Mouse (Mus musculus) liver, embryonic 15.5 days (tissue): ENCODE results near the gene Lrrc75a. TPM values are rescaled to one million over a fixed set of nuclear protein-coding genes. Genes with fewer than 3 reads are reported as not detected.
"Not testable (repeated sequence)": the region's sequence is repeated elsewhere in the genome, so short reads cannot be mapped to it uniquely, and the experiment has no call there.

ENCODE experiments used
- ATAC-seq: fragments of 200-750 bp; cut with Nextera tagmentation; 2 replicates; pipeline ENCODE4 v1.8.0; 2017; ENCODE audit warnings: moderate number of reproducible peaks, mild to moderate bottlenecking, moderate library complexity; ENCODE audit not compliant: insufficient read depth
- H3K27ac ChIP-seq: fragments of 300-500 bp; sonication (generic); replicated peaks from 2 replicates; pipeline ENCODE4 v1.5.1; 2015; ENCODE audit warnings: mild to moderate bottlenecking, inconsistent platforms
- H3K27me3 ChIP-seq: fragments of 300-500 bp; sonication (generic); 2 replicates; pipeline ENCODE4 v1.6.1; 2015; ENCODE audit warnings: mild to moderate bottlenecking, inconsistent platforms
- H3K36me3 ChIP-seq: fragments of 300-500 bp; sonication (generic); replicated peaks from 2 replicates; pipeline ENCODE4 v1.6.1; 2015; ENCODE audit warnings: moderate library complexity, mild to moderate bottlenecking, inconsistent platforms
- H3K4me1 ChIP-seq: fragments of 300-500 bp; sonication (generic); replicated peaks from 2 replicates; pipeline ENCODE4 v1.6.1; 2015; ENCODE audit warnings: inconsistent platforms
- H3K4me2 ChIP-seq: fragments of 300-500 bp; sonication (generic); 2 replicates; pipeline ENCODE4 v1.6.1; 2015; ENCODE audit warnings: moderate library complexity, mild to moderate bottlenecking, inconsistent platforms
- H3K4me3 ChIP-seq: fragments of 300-500 bp; sonication (generic); replicated peaks from 2 replicates; pipeline ENCODE4 v1.5.1; 2015; ENCODE audit warnings: mild to moderate bottlenecking, inconsistent platforms
- H3K9ac ChIP-seq: fragments of 300-500 bp; sonication (generic); 2 replicates; pipeline ENCODE4 v1.6.1; 2015; ENCODE audit warnings: moderate library complexity, mild to moderate bottlenecking, inconsistent platforms
- H3K9me3 ChIP-seq: fragments of 300-500 bp; sonication (generic); replicated peaks from 2 replicates; pipeline ENCODE4 v1.6.1; 2016; ENCODE audit warnings: inconsistent platforms
- WGBS: fragments of 180-500 bp; shearing (Covaris S2); methylation state at CpG from one replicate; pipeline ENCODE4 v1.1.7; 2015; ENCODE audit warnings: mixed read lengths; ENCODE audit not compliant: insufficient replicate concordance; 5-methylcytosine and 5-hydroxymethylcytosine counted together
- polyA plus RNA-seq: library from polyadenylated mRNA; unstranded; fragments of >200 nt; fragmentation: Nextera tagmentation; extraction: Ambion mirVana; gene quantifications from 2 replicates; pipeline ENCODE4 v1.2.1, GENCODE M21; 2015

Lrrc75a gene
- polyA plus RNA-seq, 1 experiment from 2014 or later, result 1.7 TPM

DNA sequence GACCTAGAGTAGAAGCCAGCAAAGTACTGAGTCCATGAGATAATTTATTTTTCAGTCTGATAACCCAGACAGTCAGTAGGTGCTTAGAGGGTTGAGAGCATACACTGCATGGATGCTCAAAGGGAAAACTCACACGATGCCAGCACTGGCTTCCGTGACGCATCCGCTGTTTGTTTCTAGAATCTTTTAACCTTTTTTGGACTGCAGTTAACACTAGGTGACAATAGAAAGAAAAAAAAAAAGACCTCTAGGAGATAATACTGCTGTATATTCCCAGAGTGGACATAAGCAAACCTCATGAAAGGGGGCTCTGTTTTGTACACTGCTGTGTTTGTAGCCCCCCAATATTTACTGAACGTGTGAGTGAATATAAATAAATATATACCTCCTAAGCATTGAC is 20.7 kb upstream of the Lrrc75a start:
- Histone ChIP-seq H3K27ac (no peak overlapping the region), H3K4me3 (no peak overlapping the region), H3K27me3 (no peaks in the 10 kb centered on the region), H3K4me2 (no peak overlapping the region), H3K36me3 (0 out of 2 replicates have a peak, but pooled peaks cover 4% of the 10 kb centered on the region), H3K9me3 (no peaks in the 10 kb centered on the region), H3K9ac (no peak overlapping the region), H3K4me1 (no peaks in the 10 kb centered on the region)
- WGBS, result 77% methylated on average over 5 of the region's 5 CpGs
- ATAC-seq, result no peak

DNA sequence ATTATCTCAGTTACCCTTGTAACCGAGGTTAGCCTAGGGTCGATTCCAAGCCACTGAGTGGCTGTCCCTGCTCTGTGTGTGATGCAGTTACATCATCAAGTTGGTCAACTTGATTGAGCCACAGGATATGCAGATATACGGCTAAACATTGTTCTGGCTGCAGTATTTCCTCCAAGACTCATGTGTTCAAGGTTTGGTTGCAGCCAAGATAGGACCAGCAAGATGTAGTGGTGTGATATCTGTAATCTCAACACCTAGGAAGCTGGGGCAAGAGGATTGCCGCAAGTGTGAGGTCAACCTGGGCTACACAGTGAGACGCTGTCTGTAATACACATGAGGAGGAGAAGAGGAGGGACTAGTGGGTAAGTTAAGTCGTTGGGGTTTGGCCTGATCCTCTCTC is 15.9 kb upstream of the Lrrc75a start:
- H3K9ac ChIP-seq, result no peak overlapping the region
- H3K4me1 ChIP-seq, result peaks cover 5% of the 10 kb centered on the region; the same call in 1 of the 2 replicates
- ATAC-seq, result no peak
- 48% methylated on average over 6 of the region's 6 CpGs for WGBS
- H3K9me3 ChIP-seq, result no peaks in the 10 kb centered on the region
- H3K27me3 ChIP-seq, result no peaks in the 10 kb centered on the region
- H3K27ac ChIP-seq, result no peak overlapping the region
- no peak overlapping the region for H3K4me2 ChIP-seq
- H3K4me3 ChIP-seq, result no peak overlapping the region
- H3K36me3 ChIP-seq, result 0 out of 2 replicates have a peak, but pooled peaks cover 4% of the 10 kb centered on the region

DNA sequence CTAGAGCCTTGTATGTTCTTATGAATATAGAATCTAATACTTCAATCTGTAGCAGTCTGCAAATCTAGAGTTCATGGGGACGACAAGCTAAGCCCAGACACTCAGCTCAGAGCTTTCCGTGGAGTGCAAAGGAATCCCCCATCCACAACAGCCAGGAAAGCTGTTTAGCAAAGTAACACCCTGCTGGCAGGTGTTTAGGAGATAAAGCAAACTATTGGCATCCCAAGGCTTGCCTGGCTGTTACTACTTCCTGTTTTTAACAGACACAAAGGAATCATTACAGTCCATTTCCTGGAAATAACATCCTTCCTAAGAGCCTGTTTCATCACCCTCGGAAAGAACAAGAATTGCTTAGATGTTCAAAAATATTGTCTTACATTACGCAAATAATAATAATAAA is 12.6 kb upstream of the Lrrc75a start:
- 0 out of 2 replicates have a peak, but pooled peaks cover 4% of the 10 kb centered on the region for H3K36me3 ChIP-seq
- no peak for ATAC-seq
- H3K9me3 ChIP-seq, result no peaks in the 10 kb centered on the region
- no peak overlapping the region for H3K9ac ChIP-seq
- H3K4me2 ChIP-seq, result no peak overlapping the region
- 37% methylated on average over 4 of the region's 4 CpGs for whole genome bisulfite sequencing
- H3K27me3 ChIP-seq, result no peaks in the 10 kb centered on the region
- peaks cover 5% of the 10 kb centered on the region; the same call in 1 of the 2 replicates for H3K4me1 ChIP-seq
- H3K27ac ChIP-seq, result no peak overlapping the region
- H3K4me3 ChIP-seq, result no peak overlapping the region

DNA sequence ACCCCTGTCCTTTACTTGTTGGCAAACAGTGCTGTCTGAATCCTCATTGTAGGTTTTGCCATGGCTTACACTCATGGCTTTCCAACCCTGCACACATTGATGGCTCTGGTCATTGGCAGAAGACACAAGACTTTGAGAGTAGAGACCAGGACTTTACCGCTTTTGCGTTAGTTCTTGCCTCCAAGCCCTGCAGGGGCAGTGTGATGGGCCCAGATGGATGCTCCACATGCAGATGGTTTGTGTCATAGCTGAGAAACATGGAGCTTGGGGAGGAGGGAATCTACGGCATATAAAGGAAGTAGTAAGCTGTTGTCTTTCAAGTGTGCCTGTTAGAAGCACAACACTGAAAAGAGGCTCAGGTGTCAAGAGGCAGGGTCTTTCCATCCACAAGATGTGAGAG is 3.8 kb upstream of the Lrrc75a start:
- 85% methylated on average over 3 of the region's 3 CpGs for WGBS
- ATAC-seq, result no peak
- Histone ChIP-seq H3K27ac (no peak overlapping the region), H3K36me3 (0 out of 2 replicates have a peak, but pooled peaks cover 5% of the 10 kb centered on the region), H3K27me3 (peaks cover 10% of the 10 kb centered on the region), H3K4me1 (peaks cover 22% of the 10 kb centered on the region), H3K9me3 (no peaks in the 10 kb centered on the region), H3K4me2 (no peak overlapping the region), H3K9ac (no peak overlapping the region), H3K4me3 (no peak overlapping the region)

DNA sequence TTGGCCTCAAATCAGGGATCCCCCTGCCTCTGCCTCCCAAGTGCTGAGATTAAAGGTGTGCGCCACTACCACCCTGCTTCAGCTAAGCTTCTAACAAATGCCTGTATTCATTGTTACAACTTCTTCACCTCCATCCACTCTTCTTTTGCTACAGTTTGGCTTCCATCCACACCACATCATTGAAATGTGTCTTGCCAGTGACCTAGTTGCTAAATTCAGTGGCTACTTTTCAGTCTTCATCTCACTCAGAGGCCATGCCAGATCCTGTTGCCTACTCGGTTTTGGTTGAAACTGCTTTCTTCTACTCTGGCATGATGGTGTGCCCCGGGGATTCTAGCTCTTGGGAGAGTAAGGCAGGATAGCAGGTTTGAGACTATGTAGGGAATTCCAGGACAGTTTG is 3.2 kb upstream of the Lrrc75a start:
- H3K36me3 ChIP-seq, result 0 out of 2 replicates have a peak, but pooled peaks cover 5% of the 10 kb centered on the region
- ATAC-seq, result no peak
- no peaks in the 10 kb centered on the region for H3K9me3 ChIP-seq
- no peak overlapping the region for H3K4me2 ChIP-seq
- H3K27ac ChIP-seq, result no peak overlapping the region
- H3K4me1 ChIP-seq, result peaks cover 26% of the 10 kb centered on the region
- WGBS, result 75% methylated on average over 3 of the region's 3 CpGs
- H3K9ac ChIP-seq, result no peak overlapping the region
- H3K4me3 ChIP-seq, result no peak overlapping the region
- H3K27me3 ChIP-seq, result peaks cover 13% of the 10 kb centered on the region

DNA sequence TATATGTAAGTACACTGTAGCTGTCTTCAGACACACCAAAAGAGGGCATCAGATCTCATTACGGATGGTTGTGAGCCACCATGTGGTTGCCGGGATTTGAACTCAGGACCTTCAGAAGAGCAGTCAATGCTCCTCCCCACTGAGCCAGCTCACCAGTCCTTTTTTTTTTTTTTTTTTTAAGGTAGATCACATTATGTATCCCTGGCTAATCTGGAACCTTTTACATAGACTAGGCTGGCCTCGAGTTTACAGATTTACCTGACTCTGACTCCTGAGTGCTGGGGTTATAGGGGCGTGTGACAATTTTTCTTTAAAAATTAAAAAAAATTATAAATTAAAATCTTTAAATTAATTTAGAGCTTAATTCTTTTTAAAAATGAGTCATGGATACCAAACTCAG is 1.5 kb upstream of the Lrrc75a start:
- not testable (repeated sequence) for H3K27ac ChIP-seq, H3K4me2 ChIP-seq, H3K36me3 ChIP-seq, ATAC-seq, H3K9ac ChIP-seq, H3K9me3 ChIP-seq
- Histone ChIP-seq H3K27me3 (peaks cover 13% of the 10 kb centered on the region), H3K4me1 (peaks cover 44% of the 10 kb centered on the region), H3K4me3 (peak overlapping the region; percentile 72; the same call in 1 of the 2 replicates)
- WGBS, result 70% methylated on average over 4 of the region's 4 CpGs

DNA sequence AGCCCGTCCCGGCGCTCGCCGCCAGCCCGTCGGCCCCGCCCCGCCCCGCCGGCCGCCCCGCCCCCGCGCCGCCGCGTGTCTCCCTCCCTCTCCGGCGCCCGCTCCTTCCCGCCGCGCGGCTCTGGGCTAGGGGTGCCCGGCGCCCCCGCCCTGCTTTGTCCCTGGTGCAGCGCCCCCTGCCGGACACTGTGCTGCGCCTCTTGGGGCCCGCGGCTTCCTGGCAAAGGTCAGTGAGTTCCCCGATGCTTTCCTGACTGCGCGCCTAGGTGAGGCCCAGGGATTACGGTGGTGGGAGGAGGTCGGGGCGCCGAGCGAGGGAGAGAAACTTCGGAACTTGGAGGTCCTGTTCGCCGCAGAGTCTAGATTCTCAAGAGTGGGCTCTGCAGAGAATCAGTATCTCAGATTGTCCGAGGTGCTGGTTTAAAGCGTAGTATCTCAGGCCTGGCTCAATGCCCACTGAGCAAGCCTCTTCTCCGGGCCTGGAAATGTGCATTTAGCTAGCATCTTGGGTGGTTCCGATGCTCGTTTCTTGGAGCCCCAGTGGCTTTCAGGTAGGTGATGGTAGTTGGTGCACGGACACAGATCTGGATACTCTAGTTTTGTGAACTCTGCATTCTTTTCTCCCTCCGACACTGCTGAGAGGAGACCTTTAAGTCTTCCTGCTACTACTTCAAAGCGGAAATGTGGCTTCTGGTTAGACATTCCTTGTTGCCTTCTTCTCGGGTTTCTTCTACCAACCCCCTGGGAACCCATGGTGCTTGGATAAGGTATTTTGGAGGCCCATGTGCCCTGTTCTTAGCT is 468 bp upstream of the Lrrc75a start, which contains the start of gene Mmgt2:
Mmgt2 (plus strand) TSS at position 74 of the 801 bp plus-strand sequence.
- peaks cover 13% of the 10 kb centered on the region for H3K27me3 ChIP-seq
- peak within 1 kb of the TSS; percentile 66 for H3K27ac ChIP-seq
- H3K4me1 ChIP-seq, result peaks cover 49% of the 10 kb centered on the region
- peak within 1 kb of the TSS; percentile 69 for H3K9ac ChIP-seq
- 2% methylated on average over 39 of the region's 53 CpGs for WGBS
- peak within 1 kb of the TSS; percentile 72 for H3K4me3 ChIP-seq
- H3K36me3 ChIP-seq, result 0 out of 2 replicates have a peak, but pooled peaks cover 5% of the 10 kb centered on the region
- ATAC-seq, result peak; percentile 88
- no peaks in the 10 kb centered on the region for H3K9me3 ChIP-seq
- H3K4me2 ChIP-seq, result peak within 1 kb of the TSS; percentile 99

DNA sequence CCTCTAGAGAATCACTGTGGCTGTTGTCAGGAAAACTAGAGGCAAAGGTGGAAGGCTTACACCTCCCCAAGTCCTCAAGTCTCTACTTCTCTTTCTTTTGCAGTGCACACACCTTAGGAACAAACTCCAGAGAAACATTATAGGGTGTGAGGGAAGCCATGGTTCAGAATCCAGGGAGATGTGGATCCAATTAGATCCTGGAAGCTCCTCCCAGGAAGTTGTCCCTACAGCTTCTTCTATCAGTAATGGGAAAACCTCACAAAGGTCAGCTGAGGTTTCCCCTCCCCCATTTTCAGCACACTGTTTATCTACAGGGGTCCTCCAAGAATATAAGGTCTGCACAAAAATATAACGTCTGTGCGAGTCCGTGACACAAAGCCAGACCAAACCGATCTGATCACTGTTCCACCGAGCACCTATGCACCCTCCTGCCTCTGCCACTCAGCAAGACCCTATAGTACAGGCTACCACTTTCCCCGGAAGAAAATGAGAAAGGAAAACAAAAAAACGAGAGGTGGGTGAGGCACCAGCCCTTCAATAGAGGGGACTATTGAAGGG is 1.3 kb downstream of the Lrrc75a start:
- H3K4me1 ChIP-seq, result peaks cover 57% of the 10 kb centered on the region
- peaks cover 13% of the 10 kb centered on the region for H3K27me3 ChIP-seq
- H3K9ac ChIP-seq, result no peak overlapping the region
- ATAC-seq, result no peak
- no peak overlapping the region for H3K4me3 ChIP-seq
- 25% methylated on average over 7 of the region's 7 CpGs for WGBS
- no peaks in the 10 kb centered on the region for H3K9me3 ChIP-seq
- no peak overlapping the region for H3K27ac ChIP-seq
- H3K36me3 ChIP-seq, result no peaks in the 10 kb centered on the region
- peak overlapping the region; percentile 99 for H3K4me2 ChIP-seq

DNA sequence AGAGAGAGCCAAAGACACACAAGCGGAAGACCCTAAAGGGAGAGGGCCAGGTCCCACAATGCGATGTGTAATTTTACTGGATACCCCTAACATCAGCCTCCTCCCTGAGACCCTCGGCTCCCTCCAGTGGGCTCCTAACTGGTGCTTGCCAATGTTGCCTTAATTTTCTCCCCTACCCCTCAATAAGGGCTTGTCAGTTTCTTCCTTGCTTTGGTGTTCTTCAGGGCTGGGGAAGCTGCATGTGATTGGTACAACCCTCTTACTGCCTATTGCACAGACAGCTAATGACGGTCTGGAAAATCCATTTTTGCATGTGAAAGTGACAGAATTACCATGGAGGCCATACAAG is 1.9 kb downstream of the Lrrc75a start:
- Histone ChIP-seq H3K4me1 (peaks cover 57% of the 10 kb centered on the region), H3K9ac (no peak overlapping the region), H3K27me3 (peaks cover 13% of the 10 kb centered on the region), H3K36me3 (no peaks in the 10 kb centered on the region), H3K9me3 (no peaks in the 10 kb centered on the region), H3K4me2 (peak overlapping the region; percentile 18), H3K27ac (no peak overlapping the region; the same call in 1 of the 2 replicates), H3K4me3 (no peak overlapping the region)
- no peak for ATAC-seq
- 32% methylated on average over 4 of the region's 4 CpGs for WGBS

DNA sequence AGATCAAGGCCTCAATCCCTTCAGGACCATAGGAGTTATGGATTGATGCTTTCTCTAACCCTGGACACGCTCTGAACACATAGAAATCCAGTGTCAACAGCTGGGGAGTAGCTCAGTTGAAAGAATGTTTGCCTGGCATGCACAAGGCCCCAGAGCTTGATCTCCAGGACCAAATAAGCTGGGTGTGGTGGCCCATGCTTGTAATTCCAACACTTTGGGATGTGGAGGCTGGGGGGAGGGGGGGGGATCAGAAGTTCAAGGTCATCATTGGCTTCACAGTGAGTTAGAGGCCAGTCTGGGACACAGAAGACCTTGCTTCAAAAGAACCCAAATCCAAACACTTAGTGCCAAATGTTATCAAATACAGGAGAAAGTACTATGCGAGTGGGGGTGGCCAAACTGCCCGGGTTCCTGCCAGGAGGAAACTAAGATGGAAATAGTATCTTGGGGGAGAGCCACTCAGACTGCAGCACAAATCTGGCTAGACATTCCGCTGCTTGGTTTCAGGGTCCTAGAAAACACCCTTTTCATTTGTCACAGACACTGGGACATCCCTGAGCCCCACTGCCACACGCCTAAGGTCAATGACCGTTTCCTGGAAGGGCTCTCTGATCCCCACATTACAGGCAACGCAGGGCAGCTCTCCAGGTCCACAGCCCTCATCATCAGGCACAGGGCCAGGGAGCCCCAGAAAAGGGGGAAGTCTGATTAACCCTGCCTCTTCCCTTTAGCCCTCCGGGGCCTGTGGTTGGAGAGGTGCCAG is 2.4 kb downstream of the Lrrc75a start:
- Histone ChIP-seq H3K27ac (no peak overlapping the region; the same call in 1 of the 2 replicates), H3K36me3 (no peaks in the 10 kb centered on the region), H3K9ac (no peak overlapping the region), H3K9me3 (no peaks in the 10 kb centered on the region), H3K4me2 (peak overlapping the region; percentile 18), H3K27me3 (peaks cover 13% of the 10 kb centered on the region), H3K4me1 (peaks cover 57% of the 10 kb centered on the region), H3K4me3 (no peak overlapping the region)
- WGBS, result 18% methylated on average over 8 of the region's 8 CpGs
- no peak for ATAC-seq

DNA sequence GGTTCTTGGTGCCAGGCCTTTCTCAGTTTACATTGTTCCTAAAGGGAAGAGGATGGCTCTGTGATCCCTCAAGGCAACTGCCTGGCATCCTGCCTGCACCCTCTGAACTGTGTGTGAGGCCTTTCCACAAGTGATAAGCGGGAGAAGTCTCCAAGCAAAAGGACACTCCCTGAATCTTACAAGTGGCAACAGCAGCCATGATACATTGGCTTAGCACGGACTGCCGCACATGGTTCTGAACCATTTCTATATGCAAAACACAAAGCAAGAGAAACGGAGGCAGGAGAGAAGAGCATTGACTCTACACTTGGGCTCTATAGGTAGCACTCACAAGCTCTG is 3.0 kb downstream of the Lrrc75a start:
- H3K9me3 ChIP-seq, result no peaks in the 10 kb centered on the region
- ATAC-seq, result no peak
- H3K27ac ChIP-seq, result no peak overlapping the region; the same call in 1 of the 2 replicates
- 69% methylated on average over 4 of the region's 4 CpGs for WGBS
- H3K36me3 ChIP-seq, result no peaks in the 10 kb centered on the region
- peaks cover 57% of the 10 kb centered on the region for H3K4me1 ChIP-seq
- H3K27me3 ChIP-seq, result peaks cover 13% of the 10 kb centered on the region
- no peak overlapping the region for H3K4me3 ChIP-seq
- no peak overlapping the region for H3K4me2 ChIP-seq
- H3K9ac ChIP-seq, result no peak overlapping the region
